Mouse (Mus musculus): ENCODE data around the gene Csf2rb2. TPM values are rescaled to one million over a fixed set of nuclear protein-coding genes. Genes with fewer than 3 reads are reported as not detected.
"Not testable (repeated sequence)": the region's sequence is repeated elsewhere in the genome, so short reads cannot be mapped to it uniquely, and the experiment has no call there.

Gene Csf2rb2
- 1 to 10 TPM in 1 of 2 experiments, under 1 TPM in 1; 0.82 to 1.2 TPM for total RNA-seq (2021)
- long read RNA-seq, experiment 1: 0 reads
- long read RNA-seq, experiment 2, full-length matches to known transcripts: 1 of 1 reads
- long read RNA-seq, experiment 2, partial matches to known transcripts: 0 of 1 reads
- long read RNA-seq, experiment 2, other reads (novel, unspliced or antisense): 0 of 1 reads

DNA sequence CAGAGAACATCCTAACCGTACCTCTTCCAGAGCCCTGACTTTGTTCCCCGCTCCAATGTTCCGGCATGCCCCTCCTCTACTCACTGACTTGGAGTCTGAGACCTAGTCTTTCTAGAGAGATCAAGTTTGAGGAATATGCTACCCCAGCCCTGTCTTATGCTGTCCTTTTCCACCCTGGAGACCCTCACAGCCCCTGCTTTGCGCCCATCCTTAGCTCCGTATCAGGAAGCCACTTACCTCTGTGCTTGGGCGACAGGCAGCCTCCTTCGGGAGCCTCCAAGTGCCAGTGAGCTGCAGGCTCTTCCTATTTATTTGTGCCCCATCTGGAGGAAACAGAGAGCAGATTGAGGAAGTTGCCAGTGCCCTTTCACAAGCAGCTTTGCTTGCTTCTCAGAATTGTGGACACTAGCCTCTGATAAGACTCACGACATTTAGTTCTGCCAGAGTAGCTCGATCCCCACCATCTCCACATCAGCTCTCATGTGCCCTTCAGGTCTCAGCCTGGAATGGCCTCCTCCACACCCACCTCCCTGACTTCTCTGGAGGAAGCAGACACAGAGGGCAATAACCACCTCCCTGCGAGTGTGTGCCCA is at the start of gene Csf2rb2:
Csf2rb2 (minus strand) TSS at position 381 of the 593 bp plus-strand sequence.
- no peak for DNase-seq (ENCODE audit: low spot score)

DNA sequence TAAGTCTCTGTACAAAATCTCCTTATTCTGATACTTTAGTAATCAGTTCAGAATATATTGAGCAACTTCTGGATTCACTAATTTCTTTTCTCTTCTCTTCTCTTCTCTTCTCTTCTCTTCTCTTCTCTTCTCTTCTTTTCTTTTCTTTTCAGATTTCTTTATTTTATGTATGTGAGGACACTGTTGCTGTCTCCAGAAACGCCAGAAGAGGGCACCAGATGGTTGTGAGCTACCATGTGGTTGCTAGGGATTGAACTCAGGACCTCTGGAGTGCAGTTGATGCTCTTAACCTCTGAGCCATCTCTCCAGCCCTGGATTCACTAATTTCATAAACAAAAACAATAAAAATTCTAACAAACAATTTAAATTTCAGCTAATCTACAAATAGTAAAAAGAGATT is 49.4 kb upstream of the Csf2rb2 start:
- peak; percentile 21 for DNase-seq (ENCODE audit: low spot score)

DNA sequence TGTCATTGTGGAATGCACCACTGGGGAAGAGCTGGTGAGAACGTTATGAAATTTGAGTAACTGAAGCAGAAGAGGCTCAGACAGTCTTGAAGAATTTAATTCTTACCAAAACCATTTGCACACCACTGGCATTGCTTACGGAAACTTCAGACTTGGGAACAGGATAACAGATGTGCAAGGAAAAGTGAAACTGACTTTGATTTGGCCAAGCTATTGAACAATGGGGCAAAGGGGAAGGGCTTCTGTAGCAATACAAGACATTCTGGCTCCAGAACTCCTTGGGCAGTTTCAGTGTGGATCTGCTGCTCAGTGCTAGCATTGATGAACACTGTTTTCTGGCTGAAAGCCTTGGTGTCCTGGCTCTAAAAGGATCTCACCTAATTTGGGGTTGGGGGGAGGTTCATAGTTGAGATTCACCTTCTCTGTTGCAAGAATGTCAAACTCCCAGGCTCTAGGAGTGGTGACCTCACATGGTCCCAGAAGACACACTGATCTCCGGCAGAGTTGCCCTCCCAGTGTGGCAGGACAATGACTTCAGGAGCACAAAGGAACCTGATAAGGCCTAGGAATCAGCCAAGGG is 46.2 kb upstream of the Csf2rb2 start:
- DNase-seq (ENCODE audit: low spot score): no peak

DNA sequence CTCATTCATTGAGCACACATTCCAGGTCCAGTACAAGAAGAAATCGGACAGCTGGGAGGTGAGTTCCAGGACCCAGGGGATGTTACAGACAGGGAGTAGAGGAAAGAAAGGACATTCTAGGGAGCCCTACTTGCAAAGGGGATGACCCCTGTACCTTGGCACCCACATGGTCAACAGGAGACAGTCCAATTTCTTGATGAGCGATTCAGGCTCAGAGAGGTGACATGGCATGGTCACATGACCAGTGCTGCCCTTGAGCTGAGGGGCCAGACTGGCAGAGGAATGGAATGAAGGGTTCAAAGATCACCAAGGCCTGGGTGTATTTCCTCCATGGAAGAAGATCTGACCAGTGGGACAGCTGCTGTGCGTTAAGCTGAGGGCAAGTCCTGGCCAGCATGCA is 39.0 kb upstream of the Csf2rb2 start:
- no peak for DNase-seq (ENCODE audit: low spot score)

DNA sequence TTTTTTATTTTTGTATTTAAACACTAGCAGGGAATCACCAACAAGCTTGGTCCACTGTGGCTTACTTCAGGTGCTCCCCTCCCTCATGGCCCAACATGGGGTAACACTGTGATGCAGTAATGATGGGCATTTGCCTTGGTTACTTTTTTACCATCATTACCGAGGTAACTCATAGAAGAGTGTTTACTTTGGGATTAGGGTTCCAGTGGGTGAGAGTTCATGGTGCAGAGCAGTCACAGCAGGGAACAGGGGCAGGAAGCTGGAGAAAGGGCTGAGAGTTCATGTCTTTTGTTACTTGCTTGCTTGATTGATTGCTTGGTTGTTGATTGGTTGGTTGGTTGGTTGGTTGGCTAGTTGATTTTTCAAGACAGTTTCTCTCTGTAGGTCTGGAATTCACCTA is 38.2 kb upstream of the Csf2rb2 start:
- DNase-seq (ENCODE audit: low spot score): no peak

DNA sequence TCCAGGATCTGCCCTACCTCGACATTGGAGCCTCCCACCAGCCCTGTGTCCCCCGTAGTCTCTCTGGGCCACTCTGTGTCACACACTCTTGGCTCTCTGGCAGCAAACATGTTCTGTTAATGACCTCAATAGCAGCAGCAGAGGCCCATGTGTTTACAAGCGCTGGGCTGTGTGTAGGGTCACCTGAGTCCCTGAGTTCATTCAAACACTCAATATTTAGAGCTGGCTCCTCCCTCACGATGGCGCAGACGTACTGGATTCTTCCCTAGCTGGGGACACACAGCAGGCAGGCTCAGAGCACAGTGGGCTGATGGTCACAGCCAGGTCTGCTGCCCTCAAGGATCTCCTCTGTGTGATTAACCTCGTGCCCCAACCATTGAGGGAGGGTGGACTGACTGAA is 35.4 kb upstream of the Csf2rb2 start:
- DNase-seq (ENCODE audit: low spot score): not testable (repeated sequence)

DNA sequence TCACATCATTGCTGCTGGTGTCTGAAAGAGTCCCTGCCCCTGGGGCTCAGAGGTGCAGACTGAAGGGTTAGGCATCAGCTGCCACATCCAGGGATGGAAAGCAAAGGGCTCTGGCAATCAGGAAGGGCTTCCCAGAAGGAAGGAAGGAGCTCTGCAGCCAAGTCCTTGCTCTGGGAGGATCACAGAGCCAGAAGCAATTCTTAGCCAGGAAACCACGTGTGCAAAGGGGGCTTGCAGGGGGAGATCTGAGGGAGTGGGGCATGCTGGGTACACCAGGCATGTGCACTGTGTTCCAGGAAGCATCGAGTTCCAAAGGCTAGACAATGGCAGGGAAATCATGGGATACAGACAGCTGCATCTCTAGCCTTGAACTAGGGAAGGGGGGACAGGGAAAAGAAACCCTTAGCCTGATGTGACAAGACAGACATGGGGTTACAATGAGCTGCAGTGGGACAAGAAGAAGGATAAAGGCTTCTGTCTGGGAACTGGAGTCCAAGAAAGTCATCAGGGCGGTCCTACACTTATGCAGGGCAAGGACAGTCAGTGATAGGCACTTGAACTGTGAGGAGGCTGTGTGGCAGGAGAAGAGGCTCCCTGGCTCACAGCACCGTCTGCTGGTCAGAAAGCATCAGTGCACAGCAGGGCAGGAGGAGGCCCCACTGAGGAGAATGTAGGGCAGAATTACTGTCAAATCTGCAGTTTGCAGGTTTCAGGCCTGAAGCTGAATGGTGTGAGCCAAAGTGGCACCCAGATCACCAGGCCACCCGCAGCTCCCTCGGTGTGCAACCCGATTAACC is 34.3 kb upstream of the Csf2rb2 start:
- peak; percentile 65 for DNase-seq (ENCODE audit: low spot score)

DNA sequence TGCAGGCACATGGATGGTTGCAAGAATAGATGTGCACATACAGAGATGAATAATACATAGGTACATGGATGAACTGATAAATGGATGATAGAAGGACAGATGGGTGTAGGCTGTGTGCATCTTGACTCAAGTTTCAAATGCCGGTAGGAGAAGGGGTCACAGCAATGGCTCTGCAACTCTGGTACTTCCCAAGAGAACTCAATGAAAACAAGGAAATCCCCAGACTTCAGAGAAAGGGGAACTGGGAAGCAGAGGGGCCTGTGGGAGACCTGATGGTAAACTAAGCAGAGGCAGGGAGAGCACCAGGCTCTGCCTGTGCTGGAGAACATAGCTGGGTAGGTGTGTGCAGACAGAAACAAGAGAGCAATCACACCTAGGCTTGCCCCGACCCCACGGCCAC is 28.9 kb upstream of the Csf2rb2 start:
- DNase-seq (ENCODE audit: low spot score): no peak

DNA sequence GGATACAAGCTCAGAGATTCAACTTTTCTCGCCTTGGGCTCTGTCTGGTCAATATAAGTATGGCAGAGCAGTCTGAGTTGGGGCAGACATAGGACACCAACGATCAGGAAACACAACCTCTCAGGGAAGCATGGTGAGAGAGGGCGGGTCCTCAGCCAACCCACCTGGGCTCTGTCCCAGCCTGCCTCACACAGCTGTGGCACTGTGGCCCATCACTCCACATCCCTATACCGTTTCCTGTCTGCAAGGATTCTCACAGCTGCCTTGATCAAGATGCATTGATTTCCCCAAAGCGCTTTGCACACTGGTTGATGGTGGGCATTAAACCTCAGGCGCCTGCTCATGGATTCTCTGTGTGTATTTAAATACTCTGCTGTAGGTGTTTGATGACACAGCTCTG is 27.5 kb upstream of the Csf2rb2 start:
- no peak for DNase-seq (ENCODE audit: low spot score)

DNA sequence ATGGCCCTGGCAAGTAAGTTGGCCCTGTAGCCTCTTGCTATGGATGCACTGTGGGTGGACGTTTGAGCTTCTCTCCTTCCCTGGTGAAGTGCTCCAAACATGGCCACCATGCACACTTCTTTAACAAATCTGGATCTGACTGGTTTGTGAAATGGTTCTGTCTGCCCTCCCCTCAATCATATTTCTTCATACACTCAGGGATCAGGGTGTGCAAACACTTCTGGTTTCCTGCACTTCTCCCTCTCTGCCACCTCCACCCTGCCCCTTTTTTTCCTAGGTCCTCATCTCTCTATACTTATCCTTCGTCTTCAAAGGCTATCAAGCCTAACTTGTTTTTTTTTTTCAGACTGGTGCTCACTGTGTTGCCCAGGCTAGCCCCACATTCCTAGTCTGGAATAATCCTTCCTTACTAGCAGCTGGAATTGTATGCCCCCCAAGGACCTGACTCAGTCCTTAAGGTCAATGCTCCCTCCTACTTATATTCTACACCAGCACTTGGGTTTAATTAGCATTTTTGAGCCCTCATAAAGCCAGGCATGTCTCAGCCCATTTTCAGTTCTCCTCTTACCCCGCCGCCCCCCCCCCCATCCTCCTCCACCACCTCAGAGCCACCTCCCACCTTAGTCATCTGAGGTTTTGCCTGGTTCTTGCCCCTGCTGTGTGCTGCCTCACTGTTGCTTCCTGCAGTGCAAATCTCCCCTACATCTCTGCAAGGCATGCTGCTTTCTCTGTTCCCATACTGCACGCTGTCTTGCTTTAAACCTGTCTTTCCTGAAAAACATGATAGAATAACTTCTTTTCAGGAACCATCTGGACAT is 26.2 kb upstream of the Csf2rb2 start:
- no peak for DNase-seq (ENCODE audit: low spot score)

DNA sequence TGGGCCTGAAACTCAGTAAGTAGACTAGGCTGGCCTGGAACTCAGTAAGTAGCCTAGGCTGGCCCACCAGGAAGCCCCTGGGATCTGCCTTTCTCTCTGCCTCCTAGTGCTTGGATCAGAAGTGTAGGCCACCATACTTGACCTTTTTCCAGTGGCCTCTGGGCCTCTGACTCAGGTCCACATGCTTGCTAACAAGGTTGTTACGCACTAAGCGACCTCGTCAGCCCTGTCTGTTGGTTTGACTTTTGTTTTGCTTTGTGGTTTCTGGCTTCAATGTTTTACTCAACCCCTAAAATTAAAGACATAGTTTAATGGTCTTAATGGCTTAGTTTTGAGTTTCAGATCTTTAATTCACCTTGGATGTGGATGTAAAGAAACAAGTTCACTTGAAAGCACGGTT is 25.2 kb upstream of the Csf2rb2 start:
- no peak for DNase-seq (ENCODE audit: low spot score)

DNA sequence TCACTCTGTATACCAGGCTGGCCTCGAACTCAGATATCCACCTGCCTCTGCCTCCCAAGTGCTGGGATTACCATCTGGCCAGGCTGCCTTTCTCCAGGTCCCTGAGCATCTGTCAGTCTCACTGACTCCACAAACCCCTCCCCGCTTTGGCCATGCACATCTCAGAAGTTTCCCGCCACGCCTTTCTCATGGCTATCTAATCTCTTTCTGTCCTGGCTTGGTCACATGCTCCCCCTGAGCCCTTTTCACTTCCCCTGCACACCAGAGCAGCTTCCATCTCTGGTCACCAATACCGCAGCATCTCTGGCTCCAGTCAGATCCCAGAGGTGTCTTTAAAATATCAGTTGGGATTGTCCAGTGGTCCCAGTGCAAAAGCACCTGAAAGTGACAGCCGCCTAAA is 24.5 kb upstream of the Csf2rb2 start:
- DNase-seq (ENCODE audit: low spot score): not testable (repeated sequence)

DNA sequence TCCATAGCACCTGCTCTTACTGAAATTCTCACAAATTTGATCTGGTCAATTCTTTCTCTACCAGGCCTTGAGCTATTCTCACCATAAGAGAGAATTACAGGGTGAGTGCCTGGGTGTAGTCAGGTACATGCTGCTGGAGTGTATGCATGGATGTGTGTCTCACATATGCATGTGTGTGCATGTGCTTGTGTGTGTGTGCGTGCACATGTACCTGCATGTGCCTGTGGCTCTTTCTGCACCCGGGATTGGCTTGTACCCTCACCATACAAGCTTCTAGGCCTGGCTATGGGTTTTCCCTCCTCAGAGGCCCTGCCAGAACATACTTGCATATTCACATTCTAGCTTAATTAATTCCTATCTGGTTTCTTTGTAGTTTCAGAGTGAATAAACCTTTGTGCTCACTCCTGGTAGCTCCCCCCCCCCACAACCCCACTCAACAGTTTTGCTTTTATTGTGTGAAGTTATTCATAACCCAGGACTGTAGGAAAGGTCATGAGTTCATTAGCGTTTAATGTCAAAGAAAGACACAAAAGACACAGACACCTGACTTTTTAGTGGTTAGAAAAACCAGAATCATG is 23.1 kb upstream of the Csf2rb2 start:
- DNase-seq (ENCODE audit: low spot score): no peak

DNA sequence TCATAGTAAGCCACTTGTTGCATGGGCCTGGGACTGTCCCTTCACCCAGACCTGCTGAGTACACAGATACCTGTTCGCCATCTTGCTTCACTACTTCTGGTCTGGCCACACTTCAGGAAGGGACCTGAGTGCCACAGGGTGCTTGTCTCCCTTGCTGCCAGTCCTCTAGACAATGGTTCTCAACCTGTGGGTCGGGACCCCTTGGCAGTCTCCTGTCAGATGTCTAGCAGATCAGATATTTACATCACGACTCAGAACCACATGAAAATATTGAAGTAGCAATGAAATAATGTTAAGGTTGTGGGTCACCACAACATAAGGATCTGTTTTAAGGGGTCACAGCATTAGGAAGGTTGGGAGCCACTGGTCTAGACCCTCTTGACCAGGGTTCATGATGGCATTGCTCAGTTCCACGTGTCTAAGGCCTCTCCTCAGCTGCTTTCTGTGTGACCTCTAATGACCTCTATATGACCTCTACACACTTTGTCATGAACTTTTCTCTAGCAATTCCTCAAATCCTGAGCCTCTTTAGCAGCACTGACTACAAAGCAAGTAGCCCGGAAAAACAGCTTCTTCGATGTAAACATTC is 22.3 kb upstream of the Csf2rb2 start:
- not testable (repeated sequence) for DNase-seq (ENCODE audit: low spot score)

DNA sequence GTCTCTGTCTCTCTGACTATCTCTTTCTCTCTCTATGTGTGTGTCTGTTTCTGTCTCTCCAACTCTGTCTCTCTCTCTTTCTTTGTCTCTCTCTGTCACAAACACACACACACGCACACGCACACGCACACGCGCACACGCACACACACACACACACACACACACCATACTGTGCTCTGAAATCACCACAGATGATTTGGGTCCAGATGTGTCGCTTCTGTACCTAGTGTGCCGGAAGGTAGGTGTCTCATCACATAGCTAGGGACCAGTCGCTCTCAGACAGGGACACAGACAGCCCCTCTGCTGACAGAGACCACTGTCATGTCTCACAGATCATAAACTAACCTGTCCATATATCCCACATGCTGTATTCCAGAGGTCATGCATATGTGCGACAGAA is 21.2 kb upstream of the Csf2rb2 start:
- DNase-seq (ENCODE audit: low spot score): no peak

DNA sequence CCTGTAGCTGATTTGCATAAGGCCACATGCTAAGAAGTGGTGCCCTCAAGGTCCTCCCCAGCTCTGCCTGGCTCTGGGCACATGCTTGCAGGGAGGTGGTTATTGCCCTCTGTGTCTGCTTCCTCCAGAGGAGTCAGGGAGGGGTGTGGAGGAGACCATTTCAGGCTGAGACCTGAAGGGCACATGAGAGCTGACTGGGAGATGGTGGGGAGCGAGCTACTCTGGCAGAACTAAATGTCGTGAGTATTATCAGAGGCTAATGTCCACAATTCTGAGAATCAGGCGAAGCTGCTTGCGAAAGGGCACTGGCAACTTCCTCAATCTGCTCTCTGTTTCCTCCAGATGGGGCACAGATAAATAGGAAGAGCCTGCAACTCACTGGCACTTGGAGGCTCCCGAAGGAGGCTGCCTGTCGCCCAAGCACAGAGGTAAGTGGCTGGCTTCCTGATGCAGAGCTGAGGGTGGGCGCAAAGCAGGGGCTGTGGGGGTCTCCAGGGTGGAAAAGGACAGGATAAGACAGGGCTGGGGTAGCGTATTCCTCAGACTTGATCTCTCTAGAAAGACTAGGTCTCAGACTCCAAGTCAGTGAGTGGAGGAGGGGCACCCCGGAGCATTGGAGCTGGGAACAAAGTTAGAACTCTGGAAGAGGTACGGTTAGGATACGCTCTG is 20.3 kb upstream of the Csf2rb2 start, which contains the start of gene Csf2rb:
Csf2rb (plus strand) TSS at position 82 of the 669 bp plus-strand sequence.
- DNase-seq (ENCODE audit: low spot score): no peak

DNA sequence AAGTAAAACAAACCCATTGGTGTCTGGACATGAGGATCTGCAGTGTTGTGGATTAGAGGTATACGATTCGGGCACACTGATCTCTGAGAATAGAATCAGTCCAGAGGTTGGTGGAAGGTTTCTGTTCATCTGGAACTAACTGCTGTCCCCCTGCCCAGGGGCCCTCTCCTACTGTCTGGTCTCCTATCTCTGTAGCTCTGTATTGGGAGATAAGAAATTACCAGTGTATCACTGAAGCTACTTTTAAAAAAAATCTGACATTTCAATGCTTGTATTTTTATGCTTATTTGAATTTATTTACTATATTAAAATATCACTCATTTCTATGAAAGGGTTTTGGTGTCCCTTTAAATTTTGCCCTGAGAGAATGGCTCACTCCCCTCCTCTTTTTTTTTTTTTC is 18.8 kb upstream of the Csf2rb2 start:
- DNase-seq (ENCODE audit: low spot score): no peak

DNA sequence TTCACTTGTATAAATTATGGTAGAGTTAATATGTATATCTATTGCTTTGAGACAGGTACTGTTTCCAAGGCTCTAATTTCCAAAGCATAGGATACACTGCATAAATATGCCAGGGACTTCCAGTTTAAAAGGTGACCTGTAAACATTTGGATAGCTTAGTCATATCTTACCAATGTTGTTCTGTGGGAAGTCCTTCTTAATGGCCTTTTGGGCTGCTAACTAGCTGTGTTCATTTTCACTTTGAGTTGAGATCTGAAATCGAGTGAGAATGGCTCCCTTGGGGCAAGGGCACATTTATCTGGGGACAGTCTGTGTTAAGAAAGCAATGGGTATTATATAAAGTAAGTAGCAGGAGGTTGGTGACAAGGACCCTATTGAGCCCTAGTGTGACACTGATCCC is 17.8 kb upstream of the Csf2rb2 start:
- DNase-seq (ENCODE audit: low spot score): no peak

DNA sequence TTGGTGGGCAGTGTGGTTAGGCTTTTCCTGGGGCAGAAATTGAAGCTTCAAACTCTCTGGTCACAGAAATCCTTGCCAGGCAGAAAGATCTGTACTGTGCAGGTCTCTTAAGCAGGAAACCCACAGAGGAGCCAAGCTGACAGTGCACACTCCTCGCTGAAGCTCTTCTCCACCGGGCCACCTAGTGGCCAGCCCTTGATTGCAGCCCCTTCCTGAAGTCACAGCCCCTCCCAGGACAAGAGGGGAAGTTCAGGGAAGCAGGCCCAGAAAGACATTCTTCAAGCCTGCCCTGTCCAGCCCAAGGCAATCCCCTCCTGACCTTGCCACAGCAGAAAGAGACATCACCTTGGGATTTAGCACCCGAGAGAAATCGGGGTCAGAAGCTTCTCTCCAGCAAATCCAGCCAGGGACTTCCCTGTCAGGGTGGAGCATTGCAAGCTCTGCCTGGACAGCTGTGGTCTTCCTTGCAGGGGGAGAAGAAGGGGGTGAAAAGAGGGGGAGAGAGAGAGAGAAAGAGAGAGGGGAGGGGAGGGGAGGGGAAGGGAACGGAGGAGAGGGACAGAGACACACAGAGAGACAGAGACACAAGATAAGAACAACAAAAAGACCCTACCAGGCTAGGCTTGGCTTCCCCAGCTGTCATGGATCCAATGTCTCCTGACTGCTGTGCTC is 15.4 kb upstream of the Csf2rb2 start:
- DNase-seq (ENCODE audit: low spot score): peak; percentile 76
